Mouse (Mus musculus): Measurements from ENCODE around the gene Zfand2b. TPM values are rescaled to one million over a fixed set of nuclear protein-coding genes. Genes with fewer than 3 reads are reported as not detected.

The Zfand2b gene
- polyA plus RNA-seq, 1 experiment from 2014 or later = 48.4 TPM

GRCm38 (mm10) chr1:75219078-75219477 lies 50.6 kb downstream of the Zfand2b start:
- Histone ChIP-seq H3K4me1 (ENCODE audit: insufficient read depth, low read length) (peaks cover 16% of the 10 kb centered on the region), H3K4me3 (ENCODE audit: low read length) (peak overlapping the region; percentile 54), H3K9ac (replicated peaks; ENCODE audit: low read length) (peak overlapping the region; percentile 68), H3K4me2 (replicated peaks; ENCODE audit: low read depth, low read length) (peak overlapping the region; percentile 99), H3K36me3 (ENCODE audit: insufficient read depth, low read length) (peaks cover 13% of the 10 kb centered on the region), H3K27me3 (ENCODE audit: insufficient read depth, low read length) (peaks cover 33% of the 10 kb centered on the region), H3K27ac (ENCODE audit: low read length) (no peak overlapping the region), H3K9me3 (ENCODE audit: low read length) (no peaks in the 10 kb centered on the region)
- WGBS = under 1% methylated on average over 24 of the region's 24 CpGs
- peak; percentile 85 for ATAC-seq (ENCODE audit: low FRiP score, low TSS enrichment)

- Histone ChIP-seq H3K27me3 (ENCODE audit: insufficient read depth, low read length) (peaks cover 33% of the 10 kb centered on the region), H3K4me1 (ENCODE audit: insufficient read depth, low read length) (peaks cover 14% of the 10 kb centered on the region), H3K36me3 (ENCODE audit: insufficient read depth, low read length) (peaks cover 10% of the 10 kb centered on the region; the same call in 1 of the 2 replicates), H3K9me3 (ENCODE audit: low read length) (no peaks in the 10 kb centered on the region), H3K9ac (replicated peaks; ENCODE audit: low read length) (peak within 1 kb of the TSS; percentile 68), H3K27ac (ENCODE audit: low read length) (no peak within 1 kb of the TSS; the same call in 1 of the 2 replicates), H3K4me2 (replicated peaks; ENCODE audit: low read depth, low read length) (peak within 1 kb of the TSS; percentile 99), H3K4me3 (ENCODE audit: low read length) (peak within 1 kb of the TSS; percentile 54)
- ATAC-seq (ENCODE audit: low FRiP score, low TSS enrichment) = peak; percentile 67
- under 1% methylated on average over 34 of the region's 34 CpGs for WGBS
These were observed 51.1 kb downstream of the Zfand2b start, which contains the start of gene Tuba4a for GRCm38 (mm10) chr1:75219531-75219930. Gene Tuba4a, minus strand, starts transcription at chr1:75219865.

Small RNAs within 50 kb of the gene (microRNA-seq; reads per million reads assigned to microRNA genes)
- not detected for gene Gm27943

Other genes starting within 250 kb of the Zfand2b start
- gene Cfap65, start 233.0 kb upstream of the Zfand2b start, polyA plus RNA-seq (2015; fragmentation: Nextera tagmentation; extraction: Ambion mirVana) = 0.09 TPM in 1 of 2 replicates, not detected in the other
- 2.4 and 3.4 TPM in 2 replicates for gene Ihh, start 217.0 kb upstream of the Zfand2b start, polyA plus RNA-seq (2015; fragmentation: Nextera tagmentation; extraction: Ambion mirVana)
- 10.0 and 12.1 TPM in 2 replicates for gene Nhej1, start 43.4 kb upstream of the Zfand2b start, polyA plus RNA-seq (2015; fragmentation: Nextera tagmentation; extraction: Ambion mirVana)
- 5.9 and 6.2 TPM in 2 replicates for gene Slc23a3, start 34.8 kb upstream of the Zfand2b start, polyA plus RNA-seq (2015; fragmentation: Nextera tagmentation; extraction: Ambion mirVana)
- gene Cnppd1, start 25.9 kb upstream of the Zfand2b start, polyA plus RNA-seq (2015; fragmentation: Nextera tagmentation; extraction: Ambion mirVana) = 51.1 and 54.4 TPM in 2 replicates
- 56.3 and 59.8 TPM in 2 replicates for gene Retreg2, start 25.9 kb upstream of the Zfand2b start, polyA plus RNA-seq (2015; fragmentation: Nextera tagmentation; extraction: Ambion mirVana)
- gene Abcb6, start 11.7 kb downstream of the Zfand2b start, polyA plus RNA-seq (2015; fragmentation: Nextera tagmentation; extraction: Ambion mirVana) = 36.4 and 37.2 TPM in 2 replicates
- 29.2 and 30.1 TPM in 2 replicates for gene Ankzf1, start 23.5 kb downstream of the Zfand2b start, polyA plus RNA-seq (2015; fragmentation: Nextera tagmentation; extraction: Ambion mirVana)
- 33.0 and 36.0 TPM in 2 replicates for gene Atg9a, start 23.6 kb downstream of the Zfand2b start, polyA plus RNA-seq (2015; fragmentation: Nextera tagmentation; extraction: Ambion mirVana)
- gene Glb1l, start 42.2 kb downstream of the Zfand2b start, polyA plus RNA-seq (2015; fragmentation: Nextera tagmentation; extraction: Ambion mirVana) = 57.4 and 63.8 TPM in 2 replicates
- 153 and 169 TPM in 2 replicates for gene Stk16, start 42.2 kb downstream of the Zfand2b start, polyA plus RNA-seq (2015; fragmentation: Nextera tagmentation; extraction: Ambion mirVana)
- gene Tuba4a, start 51.2 kb downstream of the Zfand2b start, polyA plus RNA-seq (2015; fragmentation: Nextera tagmentation; extraction: Ambion mirVana) = 96.3 and 102 TPM in 2 replicates
- gene A630095N17Rik, start 63.5 kb downstream of the Zfand2b start, polyA plus RNA-seq (2015; fragmentation: Nextera tagmentation; extraction: Ambion mirVana) = not detected in 2 replicates
- gene Dnajb2, start 67.8 kb downstream of the Zfand2b start, polyA plus RNA-seq (2015; fragmentation: Nextera tagmentation; extraction: Ambion mirVana) = 41.3 and 45.7 TPM in 2 replicates
- 0.54 and 0.87 TPM in 2 replicates for gene Ptprn, start 95.9 kb downstream of the Zfand2b start, polyA plus RNA-seq (2015; fragmentation: Nextera tagmentation; extraction: Ambion mirVana)
- 1.0 and 3.0 TPM in 2 replicates for gene Resp18, start 109.8 kb downstream of the Zfand2b start, polyA plus RNA-seq (2015; fragmentation: Nextera tagmentation; extraction: Ambion mirVana)
- 168 and 184 TPM in 2 replicates for gene Dnpep, start 149.3 kb downstream of the Zfand2b start, polyA plus RNA-seq (2015; fragmentation: Nextera tagmentation; extraction: Ambion mirVana)
- 41.6 and 53.6 TPM in 2 replicates for gene Des, start 191.7 kb downstream of the Zfand2b start, polyA plus RNA-seq (2015; fragmentation: Nextera tagmentation; extraction: Ambion mirVana)
- 61.4 and 61.5 TPM in 2 replicates for gene Speg, start 206.7 kb downstream of the Zfand2b start, polyA plus RNA-seq (2015; fragmentation: Nextera tagmentation; extraction: Ambion mirVana)